Mouse (Mus musculus) liver, postnatal 0 days (tissue): Measurements from ENCODE around the gene Trpm8.

Source experiments
- CTCF ChIP-seq: sonication (generic); IDR thresholded peaks from 2 replicates; pipeline ENCODE4 v1.5.1; 2016; ENCODE audit warnings: antibody characterized with exemption, low read depth
- EP300 ChIP-seq: IDR thresholded peaks from 2 replicates; pipeline ENCODE4 v1.6.1; 2016; ENCODE audit warnings: antibody characterized with exemption, low read depth, mild to moderate bottlenecking

DNA sequence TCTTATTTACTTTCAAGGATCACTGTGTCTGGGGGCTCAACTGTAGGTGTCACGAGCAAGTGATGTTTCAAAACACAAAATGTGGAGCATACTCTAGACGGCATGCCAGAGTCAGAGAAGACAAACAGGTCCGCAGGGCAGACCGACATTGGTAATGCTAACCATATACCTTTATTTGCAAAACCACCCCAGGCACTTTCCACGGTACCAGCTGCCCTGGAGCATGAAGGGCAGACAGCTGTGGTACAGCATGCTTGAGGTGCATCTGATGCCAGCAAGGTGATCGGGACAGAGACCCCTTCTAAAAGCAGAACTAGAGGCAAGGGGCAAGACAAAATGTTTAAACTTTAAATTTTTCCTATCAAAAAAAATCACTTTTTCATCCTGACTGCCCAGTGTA lies 14.5 kb upstream of the Trpm8 start:
- TF ChIP-seq CTCF (no peak), EP300 (no peak)
